Mouse (Mus musculus): ENCODE measurements around the gene Nme1. TPM values are rescaled to one million over a fixed set of nuclear protein-coding genes. Genes with fewer than 3 reads are reported as not detected.
A peak's percentile ranks its signal among the peaks of the same experiment; 100 is the strongest.
"Not testable (repeated sequence)": the region's sequence is repeated elsewhere in the genome, so short reads cannot be mapped to it uniquely, and the experiment has no call there.

Gene Nme1
- total RNA-seq, 2 experiments from 2014 or later = 14.7 to 22.5 TPM

DNA sequence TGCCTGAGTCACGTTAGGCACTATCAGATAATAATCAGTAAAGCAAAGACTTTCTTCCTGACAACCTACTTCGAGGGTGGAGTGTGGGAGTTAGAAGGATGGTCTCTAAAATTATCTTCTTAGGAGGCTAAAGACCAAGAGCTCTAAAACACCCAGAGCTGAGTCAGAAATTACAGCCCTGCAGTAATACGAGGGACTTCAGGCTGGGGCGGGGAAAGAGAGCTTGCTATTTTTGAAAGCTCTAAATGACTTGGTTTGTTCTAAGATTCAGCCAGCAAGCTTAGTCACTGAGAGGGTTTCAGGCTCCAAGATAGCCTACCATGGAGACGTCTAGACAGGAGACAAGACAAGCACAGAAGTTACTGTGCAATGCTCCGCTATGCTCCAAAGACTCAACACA, 2.9 kb downstream of the Nme1 start:
- DNase-seq = no peak

DNA sequence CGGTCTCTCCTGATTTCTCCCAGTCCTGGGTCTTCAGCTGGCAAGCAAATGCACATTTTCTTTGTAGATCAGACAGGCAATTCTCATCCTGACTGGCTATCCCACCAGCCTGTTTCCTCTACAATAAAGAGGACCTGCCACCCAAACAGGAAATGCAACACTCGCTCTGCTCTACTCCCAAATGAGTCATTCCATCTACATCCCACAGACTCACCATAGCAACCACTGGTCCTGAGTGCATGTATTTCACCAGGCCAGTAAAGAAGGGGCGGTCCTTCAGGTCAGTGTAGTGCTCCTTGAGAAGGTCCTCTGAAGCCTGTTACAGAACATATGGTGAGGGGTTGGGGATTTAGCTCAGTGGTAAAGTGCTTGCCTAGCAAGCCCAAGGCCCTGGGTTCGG, 5.3 kb downstream of the Nme1 start:
- DNase-seq = peak; percentile 17

- DNase-seq = no peak
These were observed 6.8 kb downstream of the Nme1 start for GRCm38 (mm10) chr11:93961482-93961881.

- no peak for DNase-seq
These were observed 10.6 kb downstream of the Nme1 start for GRCm38 (mm10) chr11:93957746-93958145.

GRCm38 (mm10) chr11:93957031-93957555, 11.2 kb downstream of the Nme1 start:
- no peak for DNase-seq

DNA sequence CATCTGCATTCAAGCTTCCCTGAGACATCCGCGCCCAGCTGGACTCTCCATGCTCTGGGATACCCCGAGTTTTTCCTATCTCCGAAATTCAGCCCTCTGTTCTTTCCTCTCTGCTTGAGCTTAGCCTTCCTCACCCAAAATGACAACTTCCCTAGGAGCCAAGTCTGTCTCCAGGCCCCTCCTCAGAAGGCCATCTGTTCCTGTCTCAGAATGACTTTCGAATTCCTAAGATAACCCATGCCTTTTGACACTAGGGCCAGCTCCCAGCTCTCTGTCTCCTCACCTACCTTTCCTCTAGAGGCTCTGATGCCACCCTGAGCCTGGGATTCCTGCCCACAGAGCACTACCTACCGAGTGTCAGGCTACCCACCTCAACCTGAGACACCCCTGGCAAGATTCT, 12.2 kb downstream of the Nme1 start, which contains the start of gene Nme2:
Gene Nme2, minus strand, starts transcription at position 101 of the 400 bp plus-strand sequence.
- DNase-seq = no peak

DNA sequence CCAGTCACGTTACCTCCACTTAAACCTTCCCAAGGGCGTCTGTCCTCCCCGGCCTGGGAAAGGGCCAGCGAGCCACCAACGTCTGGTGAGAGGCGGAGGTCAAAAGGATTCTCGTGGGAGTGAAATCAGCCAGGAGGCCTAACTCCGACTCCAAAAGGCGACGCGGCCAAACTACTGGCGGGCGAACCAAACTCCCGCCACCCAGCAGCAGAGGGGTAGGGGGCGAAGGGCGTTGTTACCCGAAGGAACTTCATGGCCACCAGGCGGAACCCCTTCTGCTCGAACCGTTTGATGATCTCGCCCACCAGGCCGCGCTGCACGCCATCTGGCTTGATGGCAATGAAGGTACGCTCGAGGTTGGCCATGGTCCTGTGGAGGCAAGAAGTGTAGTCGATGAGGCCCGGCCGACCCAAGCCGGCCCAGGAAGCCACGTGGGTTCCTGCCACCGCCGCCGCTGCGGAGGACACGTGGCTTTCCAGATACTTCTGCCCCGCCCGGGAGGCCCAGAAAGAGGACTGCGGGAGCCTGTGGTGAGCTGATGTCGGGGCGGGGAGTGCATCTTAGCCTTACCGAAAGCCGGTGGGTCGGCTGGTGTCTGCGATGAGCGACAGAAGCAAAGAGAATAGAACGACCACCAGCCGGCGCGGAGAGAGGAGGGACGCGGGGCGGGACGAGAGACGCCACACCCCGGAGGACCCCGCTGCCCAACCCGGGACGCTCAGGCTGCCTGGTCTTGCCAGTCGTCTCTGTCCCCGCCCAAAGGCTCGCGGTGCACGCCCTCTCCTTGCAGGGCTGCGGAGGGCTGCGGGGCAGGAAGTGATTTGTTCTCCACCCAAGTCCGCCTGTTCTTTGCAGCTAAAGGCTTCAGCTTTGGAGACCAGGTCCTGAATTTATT, 12.8 kb downstream of the Nme1 start:
- peak; percentile 94 for DNase-seq

DNA sequence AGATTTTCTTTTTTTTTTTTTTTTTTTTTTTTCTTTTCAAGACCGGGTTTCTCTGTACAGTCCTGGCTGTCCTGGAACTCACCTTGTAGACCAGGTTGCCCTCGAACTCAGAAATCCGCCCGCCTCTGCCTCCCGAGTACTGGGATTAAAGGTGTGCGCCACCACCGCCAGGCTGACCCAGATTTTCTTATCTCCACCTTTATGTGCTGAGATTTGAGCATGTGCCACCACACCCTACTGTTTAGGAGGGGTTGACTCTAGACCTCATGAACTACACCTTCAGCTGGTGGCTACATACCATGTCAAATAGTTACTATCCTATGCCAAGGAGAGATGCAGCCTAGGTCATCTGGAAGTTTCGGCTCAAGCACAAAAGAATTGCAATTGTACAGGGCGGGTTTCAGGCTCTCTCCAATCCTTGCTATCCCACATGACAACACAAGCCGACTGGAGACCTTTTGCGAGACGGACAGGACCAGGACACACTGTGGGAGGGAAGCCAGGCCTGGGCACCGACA, 13.5 kb downstream of the Nme1 start:
- no peak for DNase-seq

- DNase-seq = peak; percentile 26
These were observed 15.9 kb downstream of the Nme1 start for GRCm38 (mm10) chr11:93952376-93952775.

DNA sequence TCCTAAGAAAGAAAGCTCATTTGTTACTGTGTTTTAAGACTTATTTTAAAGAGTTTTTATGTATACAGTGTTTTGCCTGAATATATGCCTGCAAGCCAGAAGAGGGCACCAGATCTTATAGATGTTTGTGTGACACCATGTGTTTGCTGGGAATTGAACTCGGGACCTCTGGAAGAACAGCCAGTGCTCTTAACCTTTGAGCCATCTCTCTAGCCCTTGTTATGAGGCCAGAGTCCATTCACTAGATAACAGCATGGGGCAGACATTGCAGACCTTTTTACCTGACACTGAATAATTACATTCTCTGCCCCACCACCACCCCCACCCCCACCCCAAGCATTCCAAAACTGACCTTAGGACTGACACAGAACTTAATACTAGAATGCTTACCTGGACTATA, 18.3 kb downstream of the Nme1 start:
- no peak for DNase-seq

DNA sequence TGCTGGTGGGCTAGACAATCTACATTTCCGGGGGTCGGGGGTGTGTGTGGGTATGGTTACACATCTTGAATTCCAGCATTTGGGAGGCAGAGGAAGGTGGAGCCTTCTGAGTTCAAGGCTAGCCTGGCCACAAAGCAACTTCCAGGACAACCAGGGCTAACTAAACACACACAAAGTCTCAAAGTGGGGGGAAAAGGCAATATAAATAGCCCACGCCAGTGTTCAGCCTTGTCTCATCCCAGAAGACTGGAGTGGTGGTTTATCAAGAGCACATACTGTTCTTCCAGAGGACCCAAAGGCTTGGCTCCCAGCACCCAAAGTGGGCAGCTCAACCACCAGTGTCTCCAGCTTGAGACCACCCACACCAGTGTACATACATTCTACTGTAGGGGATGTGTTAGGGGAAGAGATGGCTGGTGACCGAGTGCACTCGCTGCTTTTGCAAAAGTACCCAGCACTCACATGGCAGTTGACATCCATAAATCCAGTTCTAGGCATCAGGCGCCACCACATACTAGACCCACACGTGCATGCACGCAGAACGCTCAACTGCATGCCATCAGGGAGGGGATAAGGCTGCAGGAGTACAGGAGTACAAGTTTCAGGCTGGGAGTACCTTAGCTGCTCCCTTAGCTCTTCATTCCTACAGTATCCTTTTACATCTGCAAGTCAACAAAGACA, 19.3 kb downstream of the Nme1 start:
- DNase-seq = no peak

- no peak for DNase-seq
These were observed 23.3 kb downstream of the Nme1 start for GRCm38 (mm10) chr11:93944986-93945385.

GRCm38 (mm10) chr11:93940906-93941305, 27.4 kb downstream of the Nme1 start:
- no peak for DNase-seq

DNA sequence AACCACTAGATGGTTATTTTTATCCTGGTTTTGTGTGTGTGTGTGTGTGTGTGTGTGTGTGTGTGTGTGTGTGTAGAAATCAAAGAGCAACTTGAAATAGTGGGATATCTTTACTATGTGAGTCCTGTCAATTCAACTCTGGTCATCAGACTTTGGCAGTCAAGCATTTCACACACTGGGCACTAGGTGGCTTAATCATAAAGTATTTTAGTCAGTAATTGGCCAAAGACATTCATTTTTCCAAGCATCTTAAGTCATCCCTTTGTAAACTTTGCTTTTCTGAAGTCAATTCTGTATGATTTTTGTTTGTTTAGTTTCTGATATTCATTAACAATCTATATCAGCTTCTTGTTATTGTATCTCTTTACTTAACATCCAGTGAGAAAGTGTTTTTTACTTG, 39.2 kb downstream of the Nme1 start:
- no peak for DNase-seq

DNA sequence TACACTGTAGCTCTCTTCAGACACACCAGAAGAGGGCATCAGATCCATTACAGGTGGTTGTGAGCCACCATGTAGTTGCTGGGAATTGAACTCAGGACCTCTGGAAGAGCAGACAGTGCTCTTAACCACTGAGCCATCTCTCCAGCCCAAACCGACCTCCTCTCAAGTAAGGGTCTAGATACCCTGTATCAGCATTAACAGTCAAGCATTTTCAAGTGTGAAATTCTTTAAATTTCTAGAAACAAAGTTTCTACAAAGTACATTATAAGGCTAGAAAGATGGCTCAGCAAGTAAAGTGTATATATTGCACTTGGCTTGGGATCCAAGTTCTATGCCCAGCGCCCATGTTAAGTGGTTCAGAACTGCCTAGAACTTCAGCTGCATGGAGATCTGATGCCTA, 53.3 kb downstream of the Nme1 start:
- not testable (repeated sequence) for DNase-seq

GRCm38 (mm10) chr11:93911603-93912002, 56.7 kb downstream of the Nme1 start:
- DNase-seq = no peak

- DNase-seq = no peak
These were observed 59.5 kb downstream of the Nme1 start for GRCm38 (mm10) chr11:93908829-93909228.

GRCm38 (mm10) chr11:93907839-93908238, 60.5 kb downstream of the Nme1 start:
- no peak for DNase-seq

Other genes with a start within 250 kb of the Nme1 start
- 1 to 10 TPM; 8.2 to 8.7 TPM for gene Utp18, start 82.8 kb downstream of the Nme1 start, total RNA-seq (2021)
- 10 to 100 TPM in 1 of 2 experiments, 1 to 10 TPM in 1; 9.0 to 10.4 TPM for gene Mbtd1, start 82.7 kb downstream of the Nme1 start, total RNA-seq (2021)
- gene Nme2, start 12.3 kb downstream of the Nme1 start, total RNA-seq (2021) = 100 to 1,000 TPM; 496 to 573 TPM
- gene Gm20390, start 228 bp downstream of the Nme1 start, total RNA-seq (2021) = 10 to 100 TPM; 17.4 to 19.1 TPM
- 100 to 1,000 TPM; 132 to 134 TPM for gene Spag9, start 27.6 kb upstream of the Nme1 start, total RNA-seq (2021)
- gene Tob1, start 242.9 kb upstream of the Nme1 start, total RNA-seq (2021) = 100 to 1,000 TPM; 136 to 169 TPM

All from gastrocnemius, postnatal 25 days (tissue).